Mouse (Mus musculus): ENCODE results near the gene Gpr62.

DNA sequence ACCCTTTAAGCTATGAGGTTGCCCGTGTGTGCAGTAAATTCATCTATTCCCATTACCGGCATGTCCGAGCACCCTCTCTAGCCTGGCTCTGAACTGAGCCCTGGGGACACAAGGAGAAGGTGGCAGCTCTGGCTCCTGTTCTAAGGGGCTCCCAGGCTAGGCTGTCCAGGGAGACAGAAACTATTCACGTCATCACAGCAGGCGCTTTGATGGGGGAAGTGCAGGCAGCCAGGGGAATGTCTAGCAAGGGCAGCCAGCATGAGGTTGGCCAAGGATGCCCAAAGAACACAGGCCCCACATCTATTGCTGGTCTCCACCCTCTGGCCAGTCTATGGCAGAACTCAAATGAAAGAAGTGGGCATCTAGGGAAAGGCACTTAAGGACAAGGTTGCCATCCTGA lies 7.8 kb downstream of the Gpr62 start:
- TF ChIP-seq POLR2A (IDR thresholded peaks at IDR 0.05; ENCODE audit: control insufficient read depth, extremely low read depth, insufficient read depth, low read length, poor library complexity) (no peak), CTCF (IDR thresholded peaks at IDR 0.05; ENCODE audit: borderline replicate concordance, control insufficient read depth, extremely low read depth, insufficient read depth, low read length, poor library complexity) (no peak)

All from thymus, adult 2 months (tissue).